Mouse (Mus musculus): ENCODE data around the gene Foxe3. TPM values are rescaled to one million over a fixed set of nuclear protein-coding genes. Genes with fewer than 3 reads are reported as not detected.
A peak's percentile ranks its signal among the peaks of the same experiment; 100 is the strongest.

Gene Foxe3
- total RNA-seq (2021) (not detected), polyA plus RNA-seq (2012; rRNA removed) (0.20 and 1.2 TPM in 2 replicates)
- long read RNA-seq, result 0 reads

GRCm38 (mm10) chr4:114925917-114926312 is at the start of gene Foxe3:
TSS of gene Foxe3 (minus strand) at chr4:114926013.
- no peak for DNase-seq

GRCm38 (mm10) chr4:114973229-114973740 is 47.5 kb upstream of the Foxe3 start:
- DNase-seq, result no peak

GRCm38 (mm10) chr4:114970736-114971135 is 44.9 kb upstream of the Foxe3 start:
- DNase-seq, result no peak

GRCm38 (mm10) chr4:114960881-114961280 is 35.1 kb upstream of the Foxe3 start:
- DNase-seq, result peak; percentile 25

- DNase-seq, result no peak
Observed at GRCm38 (mm10) chr4:114959533-114959932, 33.7 kb upstream of the Foxe3 start.

GRCm38 (mm10) chr4:114958786-114959185 is 33.0 kb upstream of the Foxe3 start:
- peak; percentile 43 for DNase-seq

- DNase-seq, result no peak
Observed at GRCm38 (mm10) chr4:114958231-114958630, 32.4 kb upstream of the Foxe3 start.

GRCm38 (mm10) chr4:114957403-114957802 is 31.6 kb upstream of the Foxe3 start:
- no peak for DNase-seq

- DNase-seq, result no peak
Observed at GRCm38 (mm10) chr4:114953172-114953571, 27.4 kb upstream of the Foxe3 start.

GRCm38 (mm10) chr4:114947852-114948481 is 22.2 kb upstream of the Foxe3 start:
- no peak for DNase-seq

- DNase-seq, result peak; percentile 87
Observed at GRCm38 (mm10) chr4:114947395-114947794, 21.6 kb upstream of the Foxe3 start.

- no peak for DNase-seq
Observed at GRCm38 (mm10) chr4:114946416-114946815, 20.6 kb upstream of the Foxe3 start.

- peak; percentile 52 for DNase-seq
Observed at GRCm38 (mm10) chr4:114945021-114945420, 19.2 kb upstream of the Foxe3 start.

- no peak for DNase-seq
Observed at GRCm38 (mm10) chr4:114942583-114942982, 16.8 kb upstream of the Foxe3 start.

GRCm38 (mm10) chr4:114942112-114942511 is 16.3 kb upstream of the Foxe3 start:
- no peak for DNase-seq

GRCm38 (mm10) chr4:114941311-114941710 is 15.5 kb upstream of the Foxe3 start:
- no peak for DNase-seq

GRCm38 (mm10) chr4:114938248-114938647 is 12.4 kb upstream of the Foxe3 start:
- DNase-seq, result no peak

GRCm38 (mm10) chr4:114937459-114938047 is 11.7 kb upstream of the Foxe3 start:
- peak; percentile 24 for DNase-seq

GRCm38 (mm10) chr4:114934188-114934587 is 8.4 kb upstream of the Foxe3 start:
- peak; percentile 68 for DNase-seq

- no peak for DNase-seq
Observed at GRCm38 (mm10) chr4:114932747-114933146, 6.9 kb upstream of the Foxe3 start.

- no peak for DNase-seq
Observed at GRCm38 (mm10) chr4:114929155-114929554, 3.3 kb upstream of the Foxe3 start.

GRCm38 (mm10) chr4:114924971-114925916 is 569 bp downstream of the Foxe3 start:
- DNase-seq, result peak; percentile 66

All from adrenal gland, adult 2 months (tissue).